Mouse (Mus musculus) lung, postnatal 0 days (tissue): ENCODE results near the gene Chn2.

Experiments
- CTCF ChIP-seq: IDR thresholded peaks from 2 replicates; pipeline ENCODE4 v1.5.1; 2016; ENCODE audit warnings: antibody characterized with exemption, mild to moderate bottlenecking
- EP300 ChIP-seq: IDR thresholded peaks from 2 replicates; pipeline ENCODE4 v1.6.1; 2016; ENCODE audit warnings: antibody characterized with exemption, mild to moderate bottlenecking, control low read depth

- no peak for TF ChIP-seq CTCF
- no peak for TF ChIP-seq EP300
Measured at GRCm38 (mm10) chr6:54200031-54200722, 160.8 kb downstream of the Chn2 start.
